Mouse (Mus musculus) ES-Bruce4 (cell line): ENCODE data around the gene Ctla4.

Experiments
- CTCF ChIP-seq: IDR thresholded peaks from one replicate; pipeline ENCODE4 v1.8.1; 2011; ENCODE audit warnings: low read depth, low read length
- EP300 ChIP-seq: IDR thresholded peaks from 2 replicates; pipeline ENCODE4 v1.6.1; 2011; ENCODE audit warnings: low read depth, low read length; ENCODE audit not compliant: insufficient read depth
- POLR2A ChIP-seq: IDR thresholded peaks from one replicate; pipeline ENCODE4 v1.8.1; 2011; ENCODE audit warnings: low read length; ENCODE audit not compliant: insufficient read depth

DNA sequence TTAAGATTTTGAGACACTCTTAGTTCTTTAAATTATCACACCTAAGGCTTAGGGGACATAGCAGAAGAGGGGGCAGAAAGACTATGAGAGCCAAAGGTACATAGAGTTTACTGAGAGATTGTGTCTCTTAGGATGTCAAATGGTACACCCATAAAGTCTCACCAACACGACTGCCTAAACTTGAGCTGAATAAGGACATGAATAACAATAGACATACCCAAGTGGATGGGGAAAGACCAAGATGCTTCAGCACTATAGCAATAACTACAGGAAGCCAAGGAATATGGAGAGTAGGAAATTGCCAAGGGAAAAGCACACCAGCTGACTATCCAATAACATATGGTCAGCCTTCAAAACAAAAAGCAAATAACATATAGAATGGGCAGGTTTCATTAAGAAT is 22.9 kb downstream of the Ctla4 start:
- TF ChIP-seq EP300 (no peak), CTCF (no peak), POLR2A (no peak)
